Mouse (Mus musculus): ENCODE measurements at regions not wholly inside any gene's neighbourhood (a gene's known extent, or its start where the extent isn't known, plus 50 kb on each side); places are given as distances from the start of the nearest gene placed in this dataset.

DNA sequence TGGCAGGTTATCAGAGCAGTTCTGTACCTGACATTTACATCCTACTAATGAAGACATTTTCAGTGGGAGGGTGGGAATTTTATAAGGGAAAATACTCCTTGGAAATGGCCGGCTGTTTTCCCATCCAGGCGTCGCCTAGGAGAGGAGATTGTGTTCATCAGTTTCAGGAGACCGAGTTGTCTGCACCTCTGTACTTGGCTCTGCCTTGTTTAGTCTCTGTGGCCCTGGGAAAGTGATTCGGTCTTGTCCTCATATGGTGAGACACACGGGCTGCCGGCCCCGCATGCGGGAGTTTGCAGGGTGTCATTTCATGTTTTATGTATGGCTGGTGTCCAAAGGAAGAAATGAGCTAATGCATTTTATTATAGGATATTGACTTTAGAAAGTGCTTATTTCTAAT lies 287.9 kb downstream of the Cd109 start:
- no peak for DNase-seq (ENCODE audit: low spot score)

- no peak for DNase-seq (ENCODE audit: low spot score)
Observed at GRCm38 (mm10) chr9:78917336-78917735, 302.0 kb downstream of the Cd109 start.

DNA sequence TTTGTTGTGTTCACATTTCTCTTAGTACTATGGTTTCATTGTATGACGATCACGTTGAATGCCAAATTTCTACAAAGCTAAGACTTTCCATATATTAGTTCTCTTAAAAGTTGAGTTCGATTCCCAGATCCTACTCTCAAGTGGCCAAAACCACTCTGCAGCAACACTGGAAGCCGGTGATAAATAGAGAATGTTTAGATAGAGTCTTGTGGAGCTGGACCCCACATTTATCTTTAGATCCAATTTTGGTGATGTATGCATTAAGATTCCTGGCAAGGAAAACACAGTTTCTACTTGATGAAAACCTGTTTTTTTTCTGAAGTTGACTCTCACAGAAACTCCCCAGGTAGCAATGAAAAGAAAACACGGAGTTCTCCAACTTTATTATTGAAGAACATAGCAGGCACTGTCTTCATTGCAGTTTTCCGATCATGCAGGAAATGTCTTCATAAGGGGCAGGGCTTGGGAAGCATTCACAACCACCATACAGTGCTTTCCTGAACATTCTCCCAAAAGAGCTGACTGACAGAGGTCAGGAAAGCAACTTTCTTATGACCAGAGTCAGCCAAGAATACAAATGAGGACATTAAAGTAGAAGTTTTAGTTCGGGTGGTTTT lies 310.7 kb downstream of the Cd109 start:
- DNase-seq (ENCODE audit: low spot score), result no peak

DNA sequence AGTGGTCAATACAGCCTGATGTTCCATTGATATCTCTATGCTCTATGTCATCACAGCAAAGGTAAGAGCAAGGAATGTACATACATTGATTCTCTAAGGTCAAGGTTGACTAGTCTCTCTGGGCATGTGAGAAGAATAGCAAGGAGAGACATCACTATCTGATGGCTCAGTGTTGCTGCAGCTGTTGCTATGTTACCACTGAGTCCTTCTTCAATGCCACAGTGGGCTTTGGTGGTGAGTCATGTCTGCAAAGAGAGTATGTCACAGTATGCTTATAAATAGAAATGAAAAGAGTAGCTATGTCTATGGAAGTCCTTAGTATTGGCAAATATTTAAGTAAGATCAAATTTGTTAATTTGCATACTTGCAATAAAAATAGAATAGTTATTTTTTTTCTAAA lies 326.3 kb downstream of the Cd109 start:
- no peak for DNase-seq (ENCODE audit: low spot score)

DNA sequence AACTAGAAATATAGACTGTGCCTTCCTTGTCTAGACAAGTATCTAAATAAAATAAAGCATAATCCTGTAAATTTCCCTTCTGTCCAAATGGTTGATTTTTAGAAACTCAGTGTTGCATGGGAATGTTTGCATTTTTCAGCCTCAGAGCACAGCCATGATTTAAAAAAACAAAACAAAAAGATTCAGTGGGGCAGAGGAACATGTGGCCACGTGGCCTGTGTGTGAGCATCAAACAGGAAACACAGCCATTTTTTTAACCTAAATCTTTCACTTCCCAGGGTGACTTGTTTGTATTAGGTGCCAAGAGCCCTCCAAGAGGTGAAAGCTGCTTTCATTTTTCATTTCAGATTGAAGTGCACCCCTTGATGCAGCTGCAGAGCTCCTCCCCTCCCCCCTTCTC lies 349.5 kb downstream of the Cd109 start:
- DNase-seq (ENCODE audit: low spot score), result no peak

GRCm38 (mm10) chr9:78965226-78965950 lies 350.0 kb downstream of the Cd109 start:
- no peak for DNase-seq (ENCODE audit: low spot score)

DNA sequence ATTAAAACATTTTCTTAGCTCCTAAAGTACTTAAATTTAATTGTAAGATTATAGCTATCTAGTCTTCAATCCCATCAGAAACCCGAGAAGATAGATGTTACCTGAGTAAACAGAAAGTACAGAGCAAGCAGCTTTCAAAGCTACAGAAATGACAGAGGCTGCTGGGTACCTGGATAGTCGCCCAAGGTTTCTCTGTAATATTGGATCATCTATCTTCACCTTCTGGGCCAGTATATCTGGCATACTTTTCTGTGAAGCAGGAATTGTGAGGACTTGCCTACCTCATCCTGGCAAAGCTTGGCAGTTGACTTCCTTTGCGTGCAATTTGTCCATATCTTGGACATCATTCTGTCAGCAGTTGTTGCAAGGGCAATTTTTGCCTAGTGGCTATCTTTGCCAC lies 356.4 kb downstream of the Cd109 start:
- DNase-seq (ENCODE audit: low spot score), result no peak

GRCm38 (mm10) chr9:78983734-78984133 lies 368.4 kb downstream of the Cd109 start:
- DNase-seq (ENCODE audit: low spot score), result no peak

- DNase-seq (ENCODE audit: low spot score), result no peak
Observed at GRCm38 (mm10) chr9:78985184-78985864, 370.0 kb downstream of the Cd109 start.

DNA sequence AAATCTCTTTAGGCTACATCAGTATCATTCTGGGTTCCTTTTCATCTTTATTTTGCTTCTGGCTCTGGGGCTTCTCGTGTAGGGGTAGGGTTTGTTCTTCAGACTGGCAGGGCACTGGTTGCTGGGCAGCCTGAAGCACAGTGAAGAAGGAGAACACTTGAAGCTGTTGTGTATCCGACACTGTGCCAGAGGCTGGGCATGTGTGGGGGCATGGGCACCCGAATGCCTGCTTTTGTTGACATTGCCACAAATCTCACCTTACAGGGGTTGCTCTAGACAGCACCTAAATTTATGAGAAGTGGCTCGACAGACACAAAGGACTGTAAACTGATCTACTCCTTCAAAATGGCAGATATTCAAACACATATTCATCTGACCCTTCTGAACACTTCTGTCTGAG lies 376.0 kb downstream of the Cd109 start:
- no peak for DNase-seq (ENCODE audit: low spot score)

DNA sequence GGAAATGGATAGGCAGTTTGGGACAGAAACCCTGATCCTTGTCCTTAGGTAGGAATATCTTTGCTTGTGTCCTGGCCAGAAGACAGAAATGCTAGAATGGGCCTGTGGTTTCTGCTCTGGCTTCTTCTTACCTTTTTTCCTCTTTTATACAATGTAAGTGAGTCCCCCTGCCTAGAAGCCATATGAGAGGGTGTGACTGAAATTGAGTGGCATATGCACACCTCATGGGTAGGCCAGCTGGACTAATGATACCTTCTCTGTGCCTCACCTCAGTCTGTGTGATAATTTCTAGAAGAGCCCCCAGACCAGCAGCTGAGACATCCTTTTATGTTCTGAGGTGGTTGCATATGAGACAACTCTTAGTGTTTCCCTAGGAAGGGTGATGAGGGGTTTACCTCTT lies 385.7 kb downstream of the Cd109 start:
- no peak for DNase-seq (ENCODE audit: low spot score)

DNA sequence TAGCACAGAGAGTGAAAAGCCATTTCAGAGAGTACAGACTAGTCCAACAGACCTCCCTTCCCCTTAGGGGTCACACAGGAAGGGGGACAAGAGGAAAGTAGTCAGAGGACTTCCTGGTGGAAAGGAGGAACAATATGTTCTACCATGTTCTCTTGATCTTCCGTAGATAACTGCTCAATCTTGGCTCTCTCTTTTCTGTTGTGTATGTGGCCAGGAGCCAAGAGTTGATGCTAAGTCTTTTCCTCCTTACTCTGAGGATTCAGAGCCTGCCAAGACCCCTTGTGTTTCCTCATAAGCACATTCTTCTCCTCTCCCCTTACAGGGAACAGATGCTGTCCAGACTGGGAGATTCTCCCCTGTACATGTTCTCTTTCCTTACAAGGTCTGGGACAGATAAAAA lies 386.6 kb downstream of the Cd109 start:
- no peak for DNase-seq (ENCODE audit: low spot score)

DNA sequence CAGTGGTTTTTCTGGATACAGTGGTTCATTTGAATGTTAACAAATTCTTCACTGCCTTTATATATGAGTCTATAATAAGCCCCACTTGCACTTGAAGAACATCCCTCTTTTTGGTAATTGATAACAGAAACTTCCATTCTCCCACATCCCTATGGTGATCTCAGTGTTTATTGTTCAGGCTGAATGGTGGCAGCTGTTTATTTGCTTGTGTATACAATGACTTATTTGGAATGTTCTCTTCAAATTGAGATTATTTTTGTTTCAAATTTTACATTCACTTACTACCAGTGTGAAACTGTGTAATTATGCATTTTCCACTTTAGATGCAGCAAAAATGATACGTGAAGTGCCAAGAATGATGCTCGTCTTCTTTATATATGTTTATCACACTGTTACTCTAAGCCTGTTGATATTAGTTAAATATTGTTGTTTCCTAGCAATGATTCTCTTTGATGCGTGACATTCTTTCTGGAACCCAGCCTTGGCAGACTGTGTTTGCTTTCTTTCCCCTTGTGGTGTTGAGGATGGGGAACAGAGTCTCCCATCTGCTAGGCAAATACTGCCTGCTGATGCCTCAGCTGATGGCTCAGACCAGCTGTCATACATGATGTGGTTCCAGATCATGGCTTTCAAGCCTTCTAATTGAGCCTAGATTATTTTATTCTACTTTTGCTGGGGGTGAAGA lies 389.1 kb downstream of the Cd109 start:
- DNase-seq (ENCODE audit: low spot score), result no peak

- no peak for DNase-seq (ENCODE audit: low spot score)
Observed at GRCm38 (mm10) chr9:79022291-79022690, 406.9 kb downstream of the Cd109 start.

GRCm38 (mm10) chr9:79028234-79028633 lies 412.9 kb downstream of the Cd109 start:
- DNase-seq (ENCODE audit: low spot score), result no peak

DNA sequence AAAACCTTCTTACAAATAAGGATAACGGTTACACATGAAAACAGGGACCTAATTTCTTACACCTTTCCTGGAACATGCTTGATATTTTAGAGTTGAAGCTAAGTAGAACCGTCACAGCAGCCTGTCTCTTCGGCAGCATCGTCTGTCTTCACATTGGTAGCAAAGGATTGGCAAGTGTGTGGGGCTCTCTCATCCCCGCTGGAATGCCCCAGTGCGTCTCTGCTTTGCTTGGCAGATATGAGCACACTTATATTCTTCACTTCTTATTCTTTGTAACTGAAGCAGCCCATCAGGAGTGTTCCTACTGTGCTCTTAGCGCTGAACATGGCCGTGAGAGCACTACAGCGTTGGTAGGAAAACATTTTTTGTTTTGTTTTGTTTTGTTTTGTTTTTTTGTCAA lies 414.1 kb downstream of the Cd109 start:
- no peak for DNase-seq (ENCODE audit: low spot score)

DNA sequence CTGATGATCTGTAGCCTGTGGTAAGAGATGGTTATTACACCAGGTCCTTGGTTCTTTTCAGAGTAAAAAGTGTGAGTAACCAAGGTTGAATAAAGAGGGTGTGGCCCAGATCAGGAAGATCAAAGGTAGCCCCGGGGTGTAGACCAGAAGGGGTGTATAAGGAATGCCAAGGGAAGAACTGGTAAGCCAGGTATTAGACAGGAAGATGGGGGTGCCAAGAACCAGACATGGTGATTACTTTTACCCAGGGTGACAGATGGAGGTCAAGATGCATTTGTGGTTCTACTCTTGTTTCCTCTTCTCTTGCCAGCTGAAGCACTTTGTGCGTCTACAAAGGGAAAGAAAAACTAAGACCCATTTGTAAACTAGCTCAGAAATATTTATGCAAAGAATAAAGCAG lies 420.3 kb downstream of the Cd109 start:
- no peak for DNase-seq (ENCODE audit: low spot score)

GRCm38 (mm10) chr9:79037054-79037453 lies 421.7 kb downstream of the Cd109 start:
- no peak for DNase-seq (ENCODE audit: low spot score)

DNA sequence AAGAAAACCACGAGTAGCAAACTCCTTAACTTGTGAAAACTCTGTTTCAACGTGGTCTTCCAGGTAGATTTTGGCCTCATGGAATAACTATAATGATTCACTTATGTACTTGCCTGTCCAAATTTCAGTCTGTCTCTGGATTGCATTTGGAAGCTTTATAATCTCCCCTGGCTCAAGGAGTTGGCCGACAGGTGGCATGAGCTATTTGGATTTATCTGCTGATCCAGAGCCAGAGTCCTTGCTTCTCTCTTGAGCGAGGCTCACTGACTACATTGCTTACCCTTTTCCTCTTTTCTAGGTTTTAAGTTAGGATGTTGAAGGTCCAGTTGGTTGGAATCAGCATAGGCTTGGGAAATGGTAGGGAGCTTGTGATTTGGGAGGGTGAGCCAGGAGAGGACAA lies 423.6 kb downstream of the Cd109 start:
- DNase-seq (ENCODE audit: low spot score), result no peak

- no peak for DNase-seq (ENCODE audit: low spot score)
Observed at GRCm38 (mm10) chr9:79044344-79044743, 429.0 kb downstream of the Cd109 start.

- DNase-seq (ENCODE audit: low spot score), result no peak
Observed at GRCm38 (mm10) chr9:79045314-79045713, 430.0 kb downstream of the Cd109 start.

DNA sequence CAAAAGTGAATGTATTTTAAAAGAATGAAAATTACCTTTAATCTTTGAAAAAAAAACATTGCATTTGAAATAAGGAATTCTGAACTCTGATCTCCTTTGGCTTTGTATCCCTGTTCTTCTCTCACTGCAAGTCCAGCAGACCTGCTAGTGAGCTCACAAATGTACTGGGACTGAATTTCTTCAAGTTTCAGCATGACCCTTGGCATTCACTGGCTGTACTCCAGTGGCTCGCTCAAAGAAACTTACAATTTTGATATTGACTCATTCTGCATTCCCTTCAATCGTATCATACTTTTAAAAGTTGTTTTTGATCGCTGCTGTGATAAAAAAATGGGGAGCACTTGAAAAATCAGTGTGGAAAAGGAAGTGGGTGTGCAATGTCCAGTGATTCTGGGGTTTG lies 456.6 kb downstream of the Cd109 start:
- no peak for DNase-seq (ENCODE audit: low spot score)

DNA sequence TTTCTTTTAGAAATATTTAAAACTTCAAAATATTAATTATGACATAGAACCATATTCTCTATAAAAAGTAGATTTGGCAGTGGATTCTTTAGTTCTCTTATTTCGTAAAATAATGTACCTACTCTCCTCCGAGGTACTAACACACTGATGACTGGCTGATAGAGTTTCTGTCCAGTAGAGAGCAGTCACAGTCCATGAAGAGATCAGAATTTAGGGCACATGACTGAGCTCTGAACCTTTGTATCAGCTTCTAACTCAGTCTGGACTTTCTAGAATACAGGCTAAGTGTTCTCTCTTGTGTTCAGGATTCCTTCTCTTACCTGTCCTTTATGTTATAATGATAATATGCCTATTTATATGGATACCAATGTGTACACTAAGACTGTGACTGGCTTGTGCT lies 494.3 kb downstream of the Cd109 start:
- DNase-seq (ENCODE audit: low spot score), result no peak
